Mouse (Mus musculus) lung, postnatal 14 days (tissue): ENCODE measurements at regions not wholly inside any gene's neighbourhood (a gene's known extent, or its start where the extent isn't known, plus 50 kb on each side); places are given as distances from the start of the nearest gene placed in this dataset.

Experiments used
- DNase-seq: peaks from one replicate; pipeline ENCODE4 v3.0.0; 2021

GRCm38 (mm10) chr16:74739194-74740135 is 327.8 kb upstream of the Robo2 start:
- DNase-seq: peak; percentile 9

- no peak for DNase-seq
Measured at GRCm38 (mm10) chr16:74732940-74733776, 321.5 kb upstream of the Robo2 start.

GRCm38 (mm10) chr16:74730169-74730794 is 318.7 kb upstream of the Robo2 start:
- DNase-seq: no peak

- no peak for DNase-seq
Measured at GRCm38 (mm10) chr16:74723217-74723616, 311.6 kb upstream of the Robo2 start.

- DNase-seq: no peak
Measured at GRCm38 (mm10) chr16:74718154-74718553, 306.5 kb upstream of the Robo2 start.

- no peak for DNase-seq
Measured at GRCm38 (mm10) chr16:74717622-74718021, 306.0 kb upstream of the Robo2 start.

GRCm38 (mm10) chr16:74714950-74715349 is 303.3 kb upstream of the Robo2 start:
- no peak for DNase-seq

GRCm38 (mm10) chr16:74712515-74712914 is 300.9 kb upstream of the Robo2 start:
- DNase-seq: no peak

- DNase-seq: no peak
Measured at GRCm38 (mm10) chr16:74702067-74702466, 290.4 kb upstream of the Robo2 start.

GRCm38 (mm10) chr16:74683371-74683770 is 271.7 kb upstream of the Robo2 start:
- DNase-seq: no peak

GRCm38 (mm10) chr16:74675586-74675985 is 264.0 kb upstream of the Robo2 start:
- no peak for DNase-seq

- DNase-seq: no peak
Measured at GRCm38 (mm10) chr16:74671466-74671865, 259.8 kb upstream of the Robo2 start.

- DNase-seq: no peak
Measured at GRCm38 (mm10) chr16:74664337-74664736, 252.7 kb upstream of the Robo2 start.

- DNase-seq: no peak
Measured at GRCm38 (mm10) chr16:74651244-74651643, 239.6 kb upstream of the Robo2 start.

GRCm38 (mm10) chr16:74649207-74649606 is 237.6 kb upstream of the Robo2 start:
- DNase-seq: no peak

- DNase-seq: peak; percentile 1
Measured at GRCm38 (mm10) chr16:74648384-74648783, 236.8 kb upstream of the Robo2 start.

GRCm38 (mm10) chr16:74644750-74645366 is 233.2 kb upstream of the Robo2 start:
- DNase-seq: no peak

GRCm38 (mm10) chr16:74639805-74640204 is 228.2 kb upstream of the Robo2 start:
- DNase-seq: no peak

GRCm38 (mm10) chr16:74637638-74638037 is 226.0 kb upstream of the Robo2 start:
- no peak for DNase-seq

- DNase-seq: no peak
Measured at GRCm38 (mm10) chr16:74625783-74626182, 214.2 kb upstream of the Robo2 start.

- no peak for DNase-seq
Measured at GRCm38 (mm10) chr16:74612072-74612471, 200.4 kb upstream of the Robo2 start.

GRCm38 (mm10) chr16:74609564-74609963 is 197.9 kb upstream of the Robo2 start:
- no peak for DNase-seq

GRCm38 (mm10) chr16:74598361-74598760 is 186.7 kb upstream of the Robo2 start:
- no peak for DNase-seq
